Mouse (Mus musculus): ENCODE results near the gene Rrp8. TPM values are rescaled to one million over a fixed set of nuclear protein-coding genes. Genes with fewer than 3 reads are reported as not detected.
"Not testable (repeated sequence)": the region's sequence is repeated elsewhere in the genome, so short reads cannot be mapped to it uniquely, and the experiment has no call there.

Rrp8 gene
- total RNA-seq, 2 experiments from 2014 or later: 12.3 to 13.5 TPM

DNA sequence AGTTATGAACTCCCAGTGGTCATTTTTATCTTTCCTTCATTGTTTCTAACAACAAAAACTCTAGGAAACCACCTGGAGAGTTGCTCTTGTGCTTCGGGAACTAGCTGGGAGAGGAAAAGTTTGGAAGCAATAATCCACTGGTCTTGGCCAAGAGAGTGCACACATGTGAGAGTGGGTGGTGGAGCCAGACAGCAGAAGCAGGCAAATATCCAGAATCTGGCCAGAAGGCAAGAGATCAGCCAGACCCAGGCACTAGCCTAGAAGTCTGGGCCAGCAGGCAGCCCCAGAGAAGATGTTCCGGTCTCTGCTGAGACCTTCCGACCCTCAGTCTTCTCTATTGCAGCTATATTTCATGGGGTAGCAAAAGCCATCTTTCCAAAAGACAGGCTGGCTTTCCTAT, 32.8 kb upstream of the Rrp8 start:
- Histone ChIP-seq H3K27ac (no peak overlapping the region), H3K4me3 (no peak overlapping the region)
- no peak for DNase-seq (ENCODE audit: extremely low spot score in 1 of 2, low spot score in 2 of 2)
- no peak for TF ChIP-seq CTCF (IDR thresholded peaks at IDR 0.05)
- intact Hi-C loops (cut with DNase I): no loop called here

DNA sequence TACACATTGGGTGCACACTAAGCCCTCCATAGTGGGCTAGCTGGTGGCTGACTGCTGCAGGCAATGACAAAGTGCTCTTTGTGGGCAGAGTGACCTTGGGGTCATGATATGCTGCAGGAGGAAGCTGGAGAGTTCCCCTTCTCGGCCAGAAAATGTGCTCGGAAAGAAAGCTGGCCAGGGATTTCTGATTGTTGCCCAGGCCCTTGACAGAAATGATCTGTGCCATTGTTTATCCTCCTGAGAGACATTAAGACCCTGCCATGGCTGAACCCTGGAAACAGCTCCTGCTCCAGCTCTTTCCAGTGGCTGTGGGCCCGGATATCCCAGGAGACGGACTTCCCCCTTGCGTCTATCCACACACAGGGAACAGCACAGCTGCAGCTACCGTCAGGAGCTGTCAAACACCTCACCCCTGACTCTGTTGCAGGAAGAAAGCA, 30.6 kb upstream of the Rrp8 start:
- DNase-seq (ENCODE audit: extremely low spot score in 1 of 2, low spot score in 2 of 2): no peak
- TF ChIP-seq CTCF (IDR thresholded peaks at IDR 0.05): no peak
- H3K4me3 ChIP-seq: no peak overlapping the region
- no peak overlapping the region for H3K27ac ChIP-seq
- intact Hi-C loops (cut with DNase I): no loop called here

DNA sequence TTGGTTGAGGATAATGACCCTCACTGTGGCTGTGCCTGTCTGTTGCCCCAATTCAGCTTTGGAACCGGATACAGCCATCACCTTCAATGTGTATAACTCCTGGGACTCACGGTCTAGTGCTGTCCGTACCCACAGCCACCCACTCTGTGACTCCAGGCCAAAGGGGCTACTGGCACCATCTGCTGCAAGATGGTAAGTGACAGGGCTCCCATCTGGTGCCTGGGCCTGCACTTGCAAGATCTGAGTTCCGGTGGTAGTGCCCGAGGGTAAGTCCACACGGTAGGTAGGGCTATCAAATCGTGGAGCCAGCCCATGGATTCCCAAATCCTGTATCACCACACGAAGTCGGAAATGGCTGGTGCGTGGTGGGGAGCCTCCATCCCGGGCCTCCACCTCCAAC, 27.1 kb upstream of the Rrp8 start:
- TF ChIP-seq CTCF (IDR thresholded peaks at IDR 0.05): no peak
- Histone ChIP-seq H3K27ac (no peak overlapping the region), H3K4me3 (no peak overlapping the region)
- intact Hi-C loops (cut with DNase I): no loop called here
- no peak for DNase-seq (ENCODE audit: extremely low spot score in 1 of 2, low spot score in 2 of 2)

DNA sequence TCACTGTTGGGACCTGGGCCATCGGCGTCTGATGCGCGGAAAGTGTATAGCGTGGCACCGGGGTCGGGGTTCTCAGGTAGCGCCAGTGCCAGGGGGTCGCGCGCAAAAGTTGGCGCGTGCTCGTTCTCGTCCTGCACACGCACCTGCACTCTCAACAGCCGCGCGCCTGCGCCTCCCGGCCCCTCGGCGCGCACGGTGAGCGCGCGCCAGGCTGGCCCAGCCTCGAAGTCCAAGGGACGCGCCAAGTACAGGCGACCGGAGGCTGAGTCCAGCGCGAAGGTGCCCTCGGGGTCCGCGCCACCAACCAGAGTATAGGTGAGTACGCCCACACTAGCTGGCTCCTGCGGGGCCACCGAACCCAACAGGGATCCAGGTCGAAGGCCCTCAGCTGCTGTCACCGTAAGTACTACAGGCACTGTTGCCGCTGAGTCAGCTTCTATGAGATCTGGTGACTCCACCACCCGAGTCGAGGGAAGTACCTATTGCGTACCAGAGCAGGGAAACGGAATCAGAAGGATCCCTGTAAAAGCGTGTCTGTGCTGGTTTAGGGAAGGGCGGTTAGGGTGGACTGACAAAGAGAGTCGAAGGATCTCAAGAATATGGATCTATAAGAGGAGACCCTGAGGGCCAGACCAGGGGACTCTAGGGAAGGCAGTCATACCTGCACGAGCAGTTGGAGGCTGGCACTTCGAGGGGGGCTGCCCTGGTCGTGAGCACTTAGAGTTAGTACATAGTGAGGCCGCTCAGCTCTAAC, 25.5 kb upstream of the Rrp8 start:
- no peak for DNase-seq (ENCODE audit: extremely low spot score in 1 of 2, low spot score in 2 of 2)
- H3K4me3 ChIP-seq: peak overlapping the region; percentile 39
- intact Hi-C loops (cut with DNase I): no loop called here

DNA sequence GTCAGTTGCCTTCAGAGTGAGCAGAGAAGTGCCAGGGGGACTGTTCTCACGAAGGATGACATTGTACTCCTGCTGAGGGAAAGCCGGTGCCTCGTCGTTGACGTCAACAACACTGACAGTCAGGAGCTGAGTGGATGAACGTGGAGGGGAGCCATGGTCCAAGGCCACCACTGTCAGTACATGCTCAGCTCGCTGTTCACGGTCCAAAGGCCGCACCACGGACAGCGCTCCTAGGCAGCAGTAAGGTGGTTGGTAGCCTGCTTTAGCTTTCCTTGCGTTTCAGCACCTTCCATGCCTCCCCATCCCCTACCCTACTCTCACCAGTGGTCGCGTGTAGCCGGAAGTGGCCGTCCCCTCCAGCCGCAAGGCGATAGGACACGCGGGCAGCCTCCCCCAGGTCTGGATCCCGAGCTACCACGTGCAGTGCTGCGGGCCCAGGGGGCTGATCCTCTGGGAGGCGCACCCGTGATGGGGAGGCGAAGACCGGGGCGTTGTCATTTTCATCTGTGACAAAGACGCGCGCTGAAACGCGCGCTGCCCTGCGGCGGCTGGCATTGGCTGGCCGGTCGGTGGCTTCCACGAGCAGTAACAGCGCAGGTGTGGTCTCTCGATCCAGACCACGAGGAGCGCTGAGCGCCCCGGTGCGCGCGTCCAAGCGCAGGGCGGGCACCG, 24.8 kb upstream of the Rrp8 start:
- Histone ChIP-seq H3K27ac (no peak overlapping the region), H3K4me3 (peak overlapping the region; percentile 39)
- DNase-seq (ENCODE audit: extremely low spot score in 1 of 2, low spot score in 2 of 2): no peak

More for the DNA sequence above, 25.5 kb upstream of the Rrp8 start:
- no peak for TF ChIP-seq CTCF (IDR thresholded peaks at IDR 0.05)
- no peak overlapping the region for H3K27ac ChIP-seq

DNA sequence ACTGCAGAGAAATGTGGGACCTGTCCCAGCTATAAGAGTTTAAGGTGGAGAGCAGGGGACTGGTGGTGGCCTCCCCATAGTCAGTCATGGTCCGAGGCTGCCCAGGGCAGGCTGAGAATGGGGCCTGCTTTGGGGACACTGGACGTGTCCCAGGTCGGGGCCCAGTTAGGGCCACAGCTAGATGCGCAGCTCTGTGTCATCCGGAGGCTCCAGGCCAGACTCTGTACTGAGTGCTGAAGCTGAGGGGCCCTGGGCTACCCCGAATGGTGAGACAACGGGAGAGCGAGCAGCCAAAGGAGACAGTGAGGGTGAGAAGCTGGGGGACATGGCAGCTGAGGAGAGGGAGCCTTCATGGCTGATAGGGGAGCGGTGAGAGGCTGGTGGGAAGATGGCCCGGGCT, 16.1 kb upstream of the Rrp8 start:
- H3K27ac ChIP-seq: no peak overlapping the region
- no peak overlapping the region for H3K4me3 ChIP-seq
- no peak for DNase-seq (ENCODE audit: extremely low spot score in 1 of 2, low spot score in 2 of 2)
- intact Hi-C loops (cut with DNase I): loop anchor here (2.0 kb wide), 1 partner anchor 58 kb away; the partner anchor contains the start of gene Mrpl17
- no peak for TF ChIP-seq CTCF (IDR thresholded peaks at IDR 0.05)

More for the DNA sequence above, 24.8 kb upstream of the Rrp8 start:
- intact Hi-C loops (cut with DNase I): no loop called here
- no peak for TF ChIP-seq CTCF (IDR thresholded peaks at IDR 0.05)

DNA sequence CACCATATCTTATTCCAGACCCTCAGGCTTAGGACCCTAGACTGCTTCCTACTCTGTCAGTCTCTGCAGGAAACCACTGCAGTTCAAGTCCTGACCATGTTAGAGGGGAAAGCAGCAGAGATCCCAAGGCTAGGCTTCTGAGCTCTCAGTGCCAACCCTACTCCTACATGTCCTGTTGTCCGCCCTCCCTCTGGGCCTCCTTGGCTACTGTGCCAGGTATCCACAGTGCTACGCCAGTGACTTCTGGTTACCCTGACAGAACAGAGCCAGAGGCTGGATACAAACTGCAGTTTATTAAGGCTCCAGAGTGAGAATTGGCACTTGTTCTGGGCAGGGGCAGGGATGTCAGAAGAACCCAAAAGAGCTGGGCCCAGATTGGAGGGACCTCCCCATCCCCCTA, 15.5 kb upstream of the Rrp8 start:
- TF ChIP-seq CTCF (IDR thresholded peaks at IDR 0.05): no peak; the same call in 1 of the 2 replicates
- H3K27ac ChIP-seq: peak overlapping the region; percentile 96
- intact Hi-C loops (cut with DNase I): loop anchor here (2.0 kb wide), 1 partner anchor 58 kb away; the partner anchor contains the start of gene Mrpl17
- DNase-seq (ENCODE audit: extremely low spot score in 1 of 2, low spot score in 2 of 2): no peak
- H3K4me3 ChIP-seq: no peak overlapping the region

DNA sequence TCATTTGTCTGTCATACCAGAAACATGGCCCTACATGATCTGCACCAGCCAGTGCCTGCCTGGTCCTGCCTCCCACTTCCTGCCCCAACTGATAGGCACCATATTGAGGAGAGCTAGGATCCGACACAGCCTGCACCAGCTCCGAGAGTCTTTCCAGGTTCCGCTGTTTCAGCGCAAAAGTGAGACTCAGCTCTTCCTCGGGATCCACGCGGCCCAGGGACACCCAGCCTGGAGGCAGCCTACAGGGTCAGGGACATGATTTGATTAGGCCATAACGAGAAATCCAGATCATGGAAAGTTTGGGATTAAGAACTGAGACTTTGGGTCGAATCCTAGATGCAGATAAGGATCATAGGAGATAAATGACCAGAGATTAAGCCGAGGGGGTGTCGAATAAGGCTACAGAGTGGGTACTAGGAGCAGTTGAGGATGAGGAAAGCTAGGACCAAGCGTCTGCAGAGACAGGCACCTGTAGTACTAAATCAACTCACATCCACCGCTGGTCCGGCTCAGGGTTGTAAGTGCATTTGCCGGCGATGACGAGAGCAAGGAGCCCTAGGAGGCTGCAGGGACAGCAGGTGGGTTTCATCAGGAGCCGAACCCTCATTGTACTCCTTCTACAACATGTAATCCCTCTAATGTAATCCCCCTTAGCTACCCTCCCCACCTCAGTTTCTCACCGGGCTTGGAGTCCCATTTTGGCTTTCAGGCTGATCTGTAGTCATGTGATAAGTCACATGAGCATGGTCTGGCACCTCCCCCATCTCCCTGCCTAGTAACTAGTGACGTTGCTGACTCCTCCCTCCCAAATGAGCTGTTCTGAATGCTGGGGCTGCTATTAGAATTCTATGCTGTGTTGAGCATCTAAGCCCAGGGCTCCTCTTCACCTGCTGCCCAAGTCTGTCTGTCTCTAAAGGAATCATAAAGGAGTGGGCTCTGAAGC, 14.6 kb upstream of the Rrp8 start, which contains the start of gene Tpp1:
Gene Tpp1 (minus strand): TSS at position 745 of the 943 bp plus-strand sequence.
- peak; percentile 91 to 92 for DNase-seq (ENCODE audit: extremely low spot score in 1 of 2, low spot score in 2 of 2)
- intact Hi-C loops (cut with DNase I): loop anchor here (2.0 kb wide), 1 partner anchor 59 kb away; the partner anchor contains the start of gene Mrpl17
- H3K27ac ChIP-seq: peak within 1 kb of the TSS; percentile 96
- no peak for TF ChIP-seq CTCF (IDR thresholded peaks at IDR 0.05)
- H3K4me3 ChIP-seq: peak within 1 kb of the TSS; percentile 93

DNA sequence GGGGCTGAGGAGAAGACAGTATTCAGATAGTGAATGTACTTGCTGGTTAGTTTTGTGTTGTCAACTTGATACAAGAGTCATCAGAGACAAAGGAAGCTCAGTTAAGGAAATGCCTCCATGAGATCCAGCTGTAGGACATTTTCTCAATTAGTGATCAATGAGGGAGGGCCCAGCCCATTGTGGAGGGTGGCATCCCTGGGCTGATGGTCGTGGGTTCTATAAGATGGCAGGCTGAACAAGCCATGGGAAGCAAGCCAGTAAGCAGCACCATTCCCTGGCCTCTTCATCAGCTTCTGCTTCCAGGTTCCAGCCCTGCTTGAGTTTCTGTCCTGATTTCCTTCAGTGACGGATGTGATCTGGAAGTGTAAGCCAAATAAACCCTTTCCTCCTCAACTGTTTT, 10.6 kb upstream of the Rrp8 start:
- intact Hi-C loops (cut with DNase I): loop anchor here (5.0 kb wide), 2 partner anchors 40 to 110 kb away; partner anchors contain the start of gene Dchs1
- Histone ChIP-seq H3K27ac (no peak overlapping the region), H3K4me3 (no peak overlapping the region)
- DNase-seq (ENCODE audit: extremely low spot score in 1 of 2, low spot score in 2 of 2): no peak
- TF ChIP-seq CTCF (IDR thresholded peaks at IDR 0.05): no peak

DNA sequence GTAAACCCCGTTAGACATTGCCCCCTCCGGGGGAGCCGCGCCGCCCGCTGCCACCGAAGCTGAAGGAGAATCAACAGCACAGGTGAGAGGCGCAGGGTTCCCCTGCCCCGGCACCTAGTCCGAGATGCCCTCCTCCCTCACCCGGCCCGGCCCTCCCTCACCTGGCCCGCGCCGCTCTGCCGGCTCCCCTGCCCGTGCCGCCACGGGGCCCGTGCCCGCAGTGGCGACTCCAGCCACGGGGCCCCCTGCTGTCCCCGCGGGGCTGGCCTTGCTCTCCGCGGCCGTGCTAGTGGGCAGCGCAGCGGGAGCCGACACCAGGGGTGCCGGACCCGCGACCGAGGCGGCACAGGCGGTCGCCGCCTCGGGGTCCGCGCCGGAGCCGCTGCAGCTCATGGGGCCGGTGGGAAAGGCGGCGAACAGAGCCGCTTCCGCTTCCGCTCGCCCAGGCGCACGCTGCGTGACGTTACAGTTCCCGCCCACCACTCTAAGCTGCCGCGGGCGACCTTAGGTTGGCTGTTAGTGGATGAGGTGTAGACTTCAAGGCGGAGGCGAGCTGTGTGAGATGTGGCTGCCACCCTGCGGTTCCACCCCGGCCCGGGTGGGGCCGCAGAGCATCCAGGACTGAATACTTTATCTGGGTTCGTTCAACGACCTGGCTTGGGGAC, 6.9 kb upstream of the Rrp8 start, which contains the start of gene Taf10:
Gene Taf10 (minus strand): TSS at position 436 of the 665 bp plus-strand sequence.
- DNase-seq (ENCODE audit: extremely low spot score in 1 of 2, low spot score in 2 of 2): peak; percentile 87 to 88
- H3K27ac ChIP-seq: peak within 1 kb of the TSS; percentile 84
- peak within 1 kb of the TSS; percentile 72 for H3K4me3 ChIP-seq
- intact Hi-C loops (cut with DNase I): loop anchor here (2.0 kb wide), 1 partner anchor 67 kb away; the partner anchor contains the start of gene Mrpl17
- TF ChIP-seq CTCF (IDR thresholded peaks at IDR 0.05): peak; percentile 41

DNA sequence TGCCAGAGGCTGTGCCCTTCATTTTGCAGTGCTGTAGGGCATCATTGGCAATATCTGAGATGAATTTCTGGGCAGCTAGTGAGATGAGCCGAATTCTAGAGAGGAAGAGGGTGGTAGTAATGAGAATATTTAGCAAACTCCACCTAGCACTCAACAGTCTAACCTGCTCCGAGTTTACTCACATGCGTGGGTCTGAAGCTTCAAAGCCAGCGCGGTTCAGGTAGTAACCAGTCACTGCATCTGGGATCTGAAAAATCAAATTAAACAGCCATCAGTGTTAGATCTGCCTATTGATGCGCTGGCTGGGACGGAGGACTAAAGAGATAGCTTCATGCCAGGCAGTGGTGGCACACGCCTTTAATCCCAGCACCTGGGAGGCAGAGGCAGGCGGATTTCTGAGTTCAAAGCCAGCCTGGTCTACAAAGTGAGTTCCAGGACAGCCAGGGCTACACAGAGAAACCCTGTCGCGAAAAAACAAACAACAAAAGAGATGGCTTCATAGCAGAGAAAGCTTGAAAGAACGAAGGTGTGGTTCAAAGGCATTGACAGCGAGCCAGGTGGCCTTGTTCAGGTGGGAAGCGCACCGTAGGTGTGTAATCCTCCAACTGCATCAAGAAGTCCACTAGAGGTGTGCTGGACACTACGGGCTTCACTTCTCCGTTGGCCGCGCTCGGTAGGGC, 6.2 kb upstream of the Rrp8 start:
- intact Hi-C loops (cut with DNase I); DNase-seq (ENCODE audit: extremely low spot score in 1 of 2, low spot score in 2 of 2): not testable (repeated sequence)
- H3K4me3 ChIP-seq: peak overlapping the region; percentile 72
- H3K27ac ChIP-seq: peak overlapping the region; percentile 84

DNA sequence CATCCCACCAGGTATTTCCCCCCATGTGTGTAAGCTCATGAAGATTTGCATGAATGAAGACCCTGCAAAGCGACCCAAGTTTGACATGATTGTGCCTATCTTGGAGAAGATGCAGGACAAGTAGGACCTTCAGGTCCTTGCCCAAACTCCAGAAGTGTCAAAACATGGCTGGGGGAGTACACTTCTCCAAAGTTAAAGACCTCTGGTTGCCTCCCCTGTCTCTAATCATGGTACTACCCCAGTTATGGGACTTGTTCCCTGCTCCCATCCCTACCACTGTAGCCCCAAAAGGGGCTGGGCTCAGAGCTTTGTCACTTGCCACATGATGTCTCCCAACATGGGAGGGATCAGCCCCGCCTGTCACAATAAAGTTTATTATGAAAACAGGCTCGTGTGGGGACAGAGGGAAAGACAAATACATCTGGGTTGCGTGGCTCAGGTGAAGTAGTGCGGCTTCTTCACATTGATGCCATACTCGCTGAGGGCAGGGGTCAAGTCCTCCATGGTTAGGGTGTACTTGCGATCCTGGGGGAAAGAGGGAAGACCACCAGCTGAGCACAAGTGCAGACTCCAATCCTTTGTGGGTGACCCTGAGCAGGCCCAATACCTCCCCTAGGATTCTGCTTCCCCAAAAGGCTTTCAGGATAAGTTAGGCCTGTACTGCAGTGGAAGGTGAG, 5.5 kb upstream of the Rrp8 start:
- H3K4me3 ChIP-seq; H3K27ac ChIP-seq; intact Hi-C loops (cut with DNase I); DNase-seq (ENCODE audit: extremely low spot score in 1 of 2, low spot score in 2 of 2): not testable (repeated sequence)

All from left cerebral cortex, adult 2 months (tissue).